Mouse (Mus musculus) olfactory bulb, adult 2 months (tissue): Measurements from ENCODE around the gene Prim2. TPM values are rescaled to one million over a fixed set of nuclear protein-coding genes. Genes with fewer than 3 reads are reported as not detected.
"Not testable (repeated sequence)": the region's sequence is repeated elsewhere in the genome, so short reads cannot be mapped to it uniquely, and the experiment has no call there.

ENCODE experiments used
- H3K27ac ChIP-seq: fragments of 200-500 bp; 2 replicates; pipeline ENCODE4 v1.5.1; 2012; ENCODE audit warnings: low read depth, low read length; ENCODE audit not compliant: insufficient read depth
- H3K4me1 ChIP-seq: fragments of 200-500 bp; 2 replicates; pipeline ENCODE4 v1.6.1; 2012; ENCODE audit warnings: low read length; ENCODE audit not compliant: control insufficient read depth, insufficient read depth
- H3K4me3 ChIP-seq: fragments of 200-500 bp; 2 replicates; pipeline ENCODE4 v1.5.1; 2012; ENCODE audit warnings: mild to moderate bottlenecking, low read depth, low read length, moderate library complexity; ENCODE audit not compliant: insufficient read depth
- CTCF ChIP-seq: fragments of 200-500 bp; IDR thresholded peaks from 2 replicates; pipeline ENCODE4 v1.5.1; 2012; ENCODE audit warnings: low read depth, mild to moderate bottlenecking, low read length, moderate library complexity; ENCODE audit not compliant: insufficient read depth
- POLR2A ChIP-seq: fragments of 200-500 bp; IDR thresholded peaks from 2 replicates; pipeline ENCODE4 v1.6.1; 2012; ENCODE audit warnings: mild to moderate bottlenecking, low read depth, low read length, moderate library complexity; ENCODE audit not compliant: insufficient read depth
- WGBS: fragments of 180-500 bp; shearing (Covaris S2); methylation state at CpG from one replicate; pipeline ENCODE4 v1.1.7; 2018; 5-methylcytosine and 5-hydroxymethylcytosine counted together
- polyA plus RNA-seq: library from polyadenylated mRNA; stranded (reverse); fragments of >200 nt; gene quantifications from 2 replicates; pipeline ENCODE4 v1.2.4, GENCODE M21; 2012; ENCODE audit warnings: low replicate concordance; ENCODE audit not compliant: missing spikeins, insufficient read depth, insufficient read length

Prim2 gene
- polyA plus RNA-seq, 1 experiment: not detected

GRCm38 (mm10) chr1:33645689-33646088 is 23.9 kb downstream of the Prim2 start:
- WGBS: 80% methylated on average over 1 of the region's 1 CpGs

GRCm38 (mm10) chr1:33641139-33641538 is 28.5 kb downstream of the Prim2 start:
- Histone ChIP-seq H3K4me1 (peaks cover 2% of the 10 kb centered on the region; the same call in 1 of the 2 replicates), H3K4me3 (no peak overlapping the region), H3K27ac (no peak overlapping the region)
- WGBS: 79% methylated on average over 2 of the region's 2 CpGs
- TF ChIP-seq POLR2A: no peak
- no peak for TF ChIP-seq CTCF

More at GRCm38 (mm10) chr1:33645689-33646088, 23.9 kb downstream of the Prim2 start:
- H3K4me1 ChIP-seq: peaks cover 2% of the 10 kb centered on the region; the same call in 1 of the 2 replicates
- H3K4me3 ChIP-seq: no peak overlapping the region
- TF ChIP-seq POLR2A: no peak
- H3K27ac ChIP-seq: no peak overlapping the region

- WGBS: 94% methylated on average over 5 of the region's 5 CpGs
- H3K27ac ChIP-seq: no peak overlapping the region
- no peak overlapping the region for H3K4me3 ChIP-seq
- no peak for TF ChIP-seq POLR2A
- TF ChIP-seq CTCF: no peak
- no peaks in the 10 kb centered on the region for H3K4me1 ChIP-seq
Measured at GRCm38 (mm10) chr1:33640089-33640488, 29.5 kb downstream of the Prim2 start.

GRCm38 (mm10) chr1:33639234-33639633 is 30.4 kb downstream of the Prim2 start:
- 96% methylated on average over 7 of the region's 7 CpGs for WGBS
- TF ChIP-seq POLR2A (no peak), CTCF (no peak)
- no peak overlapping the region for H3K27ac ChIP-seq

GRCm38 (mm10) chr1:33637827-33638226 is 31.8 kb downstream of the Prim2 start:
- no peaks in the 10 kb centered on the region for H3K4me1 ChIP-seq
- no peak overlapping the region for H3K27ac ChIP-seq
- TF ChIP-seq POLR2A (no peak), CTCF (no peak)
- H3K4me3 ChIP-seq: no peak overlapping the region
- 99% methylated on average over 14 of the region's 14 CpGs for WGBS

More at GRCm38 (mm10) chr1:33639234-33639633, 30.4 kb downstream of the Prim2 start:
- Histone ChIP-seq H3K4me3 (no peak overlapping the region), H3K4me1 (no peaks in the 10 kb centered on the region)

- TF ChIP-seq CTCF: no peak
- no peak for TF ChIP-seq POLR2A
- WGBS: 91% methylated on average over 10 of the region's 10 CpGs
- Histone ChIP-seq H3K27ac (no peak overlapping the region), H3K4me3 (no peak overlapping the region), H3K4me1 (no peaks in the 10 kb centered on the region)
Measured at GRCm38 (mm10) chr1:33636421-33637195, 33.0 kb downstream of the Prim2 start.

GRCm38 (mm10) chr1:33631002-33631618 is 38.5 kb downstream of the Prim2 start:
- H3K4me1 ChIP-seq, H3K4me3 ChIP-seq, H3K27ac ChIP-seq: not testable (repeated sequence)
- WGBS: 100% methylated on average over 1 of the region's 1 CpGs

GRCm38 (mm10) chr1:33627803-33628202 is 41.8 kb downstream of the Prim2 start:
- no peak overlapping the region for H3K4me3 ChIP-seq
- no peak overlapping the region for H3K27ac ChIP-seq
- TF ChIP-seq POLR2A (no peak), CTCF (no peak)
- H3K4me1 ChIP-seq: no peaks in the 10 kb centered on the region
- WGBS: 83% methylated on average over 6 of the region's 6 CpGs

GRCm38 (mm10) chr1:33627070-33627469 is 42.5 kb downstream of the Prim2 start:
- Histone ChIP-seq H3K4me1 (no peaks in the 10 kb centered on the region), H3K27ac (no peak overlapping the region), H3K4me3 (no peak overlapping the region)
- WGBS: 82% methylated on average over 2 of the region's 2 CpGs
- TF ChIP-seq CTCF: no peak
- no peak for TF ChIP-seq POLR2A
